24 mouse cellular contexts compared by ENCODE assay signal in genomic region chr19:39006715-39007114, GRCm38 (mm10). TPM values are rescaled to one million over a fixed set of nuclear protein-coding genes. Genes with fewer than 3 reads are reported as not detected.
"Had no signal": no experiment of that assay in that cellular context is flagged by ENCODE, and none has a peak within 500 bp of the region (broad histone marks: within the 10 kb centered on the region; RNA-seq: fewer than 3 reads in every experiment).

Cyp2c55 (plus strand) TSS chr19:39007019.

- H3K36me3 ChIP-seq: liver, embryonic 15.5 days; lung, embryonic 15.5 days; midbrain, embryonic 10.5 days; midbrain, embryonic 12.5 days; neural tube, embryonic 12.5 days had no signal

- DNase-seq: liver, postnatal 0 days; lung, adult 2 months; lung, postnatal 14 days; lung, postnatal 36 days; midbrain, embryonic 14.5 days; right cerebral cortex, postnatal 14 days; spleen, adult 18-20 months; thymus, adult 2 months; thymus, postnatal 25 days; thymus, postnatal 4 days had no signal

- H3K9me3 ChIP-seq: liver, embryonic 15.5 days; lung, embryonic 15.5 days; midbrain, embryonic 10.5 days; midbrain, embryonic 12.5 days; neural tube, embryonic 12.5 days had no signal

- ATAC-seq: liver, postnatal 0 days; lung, postnatal 0 days; midbrain, embryonic 16.5 days had no signal

- H3K4me1 ChIP-seq: liver, embryonic 15.5 days; lung, embryonic 15.5 days; midbrain, embryonic 10.5 days; midbrain, embryonic 12.5 days; neural tube, embryonic 12.5 days had no signal

- H3K27me3 ChIP-seq: liver, embryonic 15.5 days; lung, embryonic 15.5 days; midbrain, embryonic 12.5 days; neural tube, embryonic 12.5 days had no signal

- H3K9ac ChIP-seq: liver, embryonic 15.5 days; liver, postnatal 0 days; lung, embryonic 15.5 days; midbrain, embryonic 12.5 days; neural tube, embryonic 12.5 days had no signal

- H3K27ac ChIP-seq: liver, embryonic 15.5 days; lung, embryonic 15.5 days; macrophage; midbrain, embryonic 10.5 days; midbrain, embryonic 12.5 days; neural tube, embryonic 12.5 days had no signal

- H3K4me3 ChIP-seq: liver, embryonic 15.5 days; lung, embryonic 15.5 days; midbrain, embryonic 10.5 days; midbrain, embryonic 12.5 days; neural tube, embryonic 12.5 days had no signal

- H3K4me2 ChIP-seq: liver, embryonic 15.5 days; lung, embryonic 15.5 days; midbrain, embryonic 12.5 days; neural tube, embryonic 12.5 days had no signal

RNA-seq across cellular contexts. Expression of gene Cyp2c55, which starts in this region (rescaled TPM):
- total RNA-seq: megakaryocyte progenitor cell, adult 5-6 weeks; megakaryocyte-erythroid progenitor cell, adult 5-6 weeks; monocyte, adult 5-6 weeks; neutrophil, adult 5-6 weeks had no signal
- polyA plus RNA-seq: liver, embryonic 15.5 days; lung, embryonic 15.5 days; lung, postnatal 0 days; macrophage; midbrain, embryonic 10.5 days; midbrain, embryonic 12.5 days; midbrain, embryonic 14.5 days; neural tube, embryonic 12.5 days; neural tube, embryonic 14.5 days; stomach, embryonic 14.5 days; thymus, adult 2 months had no signal
